Mouse (Mus musculus) heart, embryonic 14.5 days (tissue): ENCODE results near the gene H2-K1. TPM values are rescaled to one million over a fixed set of nuclear protein-coding genes. Genes with fewer than 3 reads are reported as not detected.

ENCODE experiments used
- ATAC-seq: fragments of 200-750 bp; cut with Nextera tagmentation; 2 replicates; pipeline ENCODE4 v1.8.0; 2017; ENCODE audit warnings: low read depth, moderate TSS enrichment; ENCODE audit not compliant: insufficient number of reproducible peaks, insufficient read depth, low FRiP score
- H3K27ac ChIP-seq, 2 experiments: fragments of 200-500 bp in 1 of 2; fragments of 300-500 bp in 1 of 2; sonication (generic) in 1 of 2; replicated peaks in 1 of 2; 2 replicates each; pipeline ENCODE4 v1.5.1; 2012 to 2014; ENCODE audit warnings: low read depth in 2 of 2, low read length in 2 of 2, control low read depth in 1 of 2, mild to moderate bottlenecking in 1 of 2, mixed read lengths in 1 of 2; ENCODE audit not compliant: control insufficient read depth in 1 of 2, insufficient read depth in 1 of 2
- H3K27me3 ChIP-seq: fragments of 300-500 bp; sonication (generic); 2 replicates; pipeline ENCODE4 v1.6.1; 2014; ENCODE audit warnings: mild to moderate bottlenecking, low read length, control low read depth; ENCODE audit not compliant: control insufficient read depth, insufficient read depth
- H3K36me3 ChIP-seq: fragments of 300-500 bp; sonication (generic); 2 replicates; pipeline ENCODE4 v1.6.1; 2014; ENCODE audit warnings: mild to moderate bottlenecking, control low read depth, low read length, mixed read lengths; ENCODE audit not compliant: control insufficient read depth, insufficient read depth
- H3K4me1 ChIP-seq, 2 experiments: fragments of 200-500 bp in 1 of 2; fragments of 300-500 bp in 1 of 2; sonication (generic) in 1 of 2; 2 replicates each; pipeline ENCODE4 v1.6.1; 2012 to 2014; ENCODE audit warnings: low read length in 2 of 2, control low read depth in 1 of 2, mixed read lengths in 1 of 2; ENCODE audit not compliant: control insufficient read depth in 2 of 2, insufficient read depth in 2 of 2
- H3K4me2 ChIP-seq: fragments of 300-500 bp; sonication (generic); 2 replicates; pipeline ENCODE4 v1.6.1; 2014; ENCODE audit warnings: mild to moderate bottlenecking, low read length
- H3K4me3 ChIP-seq, 2 experiments: fragments of 200-500 bp in 1 of 2; fragments of 300-500 bp in 1 of 2; sonication (generic) in 1 of 2; 2 replicates each; pipeline ENCODE4 v1.5.1; 2012 to 2014; ENCODE audit warnings: low read length in 2 of 2, mild to moderate bottlenecking in 2 of 2, control low read depth in 1 of 2, low read depth in 1 of 2, moderate library complexity in 1 of 2; ENCODE audit not compliant: control insufficient read depth in 1 of 2, insufficient read depth in 1 of 2
- H3K9ac ChIP-seq: fragments of 300-500 bp; sonication (generic); 2 replicates; pipeline ENCODE4 v1.6.1; 2014; ENCODE audit warnings: mild to moderate bottlenecking, low read length
- H3K9me3 ChIP-seq: fragments of 300-500 bp; sonication (generic); 2 replicates; pipeline ENCODE4 v1.6.1; 2016; ENCODE audit warnings: low read length, control low read depth; ENCODE audit not compliant: control insufficient read depth
- WGBS: fragments of 180-500 bp; shearing (Covaris S2); extraction: QIAGEN DNeasy Blood & Tissue Kit; methylation state at CpG from one replicate; pipeline ENCODE4 v1.1.7; 2014; 5-methylcytosine and 5-hydroxymethylcytosine counted together
- polyA plus RNA-seq: library from polyadenylated mRNA; unstranded; fragments of >200 nt; fragmentation: Nextera tagmentation; extraction: Ambion mirVana; gene quantifications from 2 replicates; pipeline ENCODE4 v1.2.1, GENCODE M21; 2014

Gene H2-K1
- polyA plus RNA-seq = 32.3 and 37.8 TPM in 2 replicates

DNA sequence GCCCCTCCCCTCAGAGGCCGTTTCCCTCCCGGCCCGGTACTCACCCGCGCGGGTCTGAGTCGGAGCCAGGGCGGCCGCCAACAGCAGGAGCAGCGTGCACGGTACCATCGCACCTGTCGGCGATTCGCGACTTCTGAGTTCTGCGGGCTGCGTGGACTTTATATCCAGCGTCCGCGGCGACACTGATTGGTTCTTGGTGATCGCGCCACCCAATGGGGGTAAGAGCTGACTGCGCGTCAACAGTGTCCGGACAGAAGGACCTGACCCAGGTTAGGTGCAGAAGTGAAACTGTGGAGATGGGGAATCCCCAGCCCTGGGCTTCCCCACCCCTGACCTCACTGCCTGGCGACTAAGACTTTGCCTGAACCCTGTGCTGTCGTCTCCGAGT is at the start of gene H2-K1:
H2-K1 (minus strand) TSS at position 198 of the 388 bp plus-strand sequence.
- Histone ChIP-seq H3K4me3 (peak within 1 kb of the TSS; percentile 63 to 67), H3K4me2 (peak within 1 kb of the TSS; percentile 100), H3K4me1 (peaks cover 0 to 2% of the 10 kb centered on the region in 2 experiments; a peak in 1 of 4 replicates), H3K9ac (peak within 1 kb of the TSS; percentile 70), H3K36me3 (no peaks in the 10 kb centered on the region), H3K27me3 (peaks cover 20% of the 10 kb centered on the region), H3K27ac (no peak within 1 kb of the TSS), H3K9me3 (no peaks in the 10 kb centered on the region)
- peak; percentile 69; the same call in 1 of the 2 replicates for ATAC-seq
- WGBS = under 1% methylated on average over 30 of the region's 30 CpGs

DNA sequence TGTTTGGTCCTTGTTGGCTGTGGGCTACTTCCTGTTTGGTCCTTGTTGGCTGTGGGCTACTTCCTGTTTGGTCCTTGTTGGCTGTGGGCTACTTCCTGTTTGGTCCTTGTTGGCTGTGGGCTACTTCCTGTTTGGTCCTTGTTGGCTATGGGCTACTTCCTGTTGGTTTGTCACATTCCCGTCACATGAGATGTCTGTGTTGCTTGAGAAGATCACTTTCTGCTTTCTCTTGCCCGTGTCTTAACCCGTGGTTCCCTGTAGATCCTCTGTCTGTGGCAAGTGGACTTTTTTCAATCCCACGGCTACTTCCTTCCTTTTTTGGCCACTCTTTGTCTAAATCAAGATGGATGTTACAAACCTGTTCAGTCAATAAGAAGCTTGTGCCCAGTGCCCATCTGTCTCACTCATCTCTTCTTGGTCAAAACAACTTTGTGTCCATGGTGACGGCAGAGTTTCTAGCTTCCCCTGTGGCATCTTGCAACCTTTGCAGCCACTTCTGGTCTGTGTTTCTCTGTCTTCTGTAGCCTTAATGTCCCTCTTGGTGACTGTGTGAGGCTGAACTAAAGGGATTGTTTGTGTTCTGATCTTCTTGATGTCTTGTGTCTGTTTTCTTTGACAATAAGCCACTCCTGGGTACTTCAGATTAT is 47.4 kb upstream of the H2-K1 start:
- H3K4me3 ChIP-seq = no peak overlapping the region
- no peak overlapping the region for H3K27ac ChIP-seq
- peaks cover 5% of the 10 kb centered on the region; the same call in 1 of the 2 replicates for H3K9me3 ChIP-seq
- no peaks in the 10 kb centered on the region for H3K4me1 ChIP-seq
- H3K9ac ChIP-seq = no peak overlapping the region
- no peaks in the 10 kb centered on the region for H3K36me3 ChIP-seq
- no peak overlapping the region for H3K4me2 ChIP-seq
- WGBS = 86% methylated on average over 5 of the region's 5 CpGs
- no peak for ATAC-seq
- peaks cover 2% of the 10 kb centered on the region for H3K27me3 ChIP-seq

DNA sequence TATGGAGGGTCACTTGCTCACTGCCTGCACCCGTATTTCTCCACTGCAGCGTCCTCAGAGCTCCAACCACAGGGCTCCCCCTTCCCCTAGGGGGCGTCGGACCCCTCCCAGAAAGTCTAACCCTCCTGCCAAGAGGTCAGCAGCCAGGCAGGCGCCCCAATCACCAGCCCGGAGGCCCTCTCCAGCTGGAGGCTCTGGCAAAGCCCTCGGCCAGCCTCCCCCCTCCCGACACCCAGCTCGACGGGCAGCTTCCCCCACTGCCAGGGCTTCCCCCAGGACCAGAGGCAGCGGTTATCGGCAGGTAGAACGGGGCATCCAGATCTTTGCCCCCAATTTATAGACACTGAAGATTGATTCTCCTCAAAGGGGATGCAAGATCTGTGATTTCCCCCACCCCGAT is 45.8 kb upstream of the H2-K1 start:
- 74% methylated on average over 14 of the region's 14 CpGs for WGBS
- Histone ChIP-seq H3K9ac (no peak overlapping the region), H3K9me3 (peaks cover 5% of the 10 kb centered on the region; the same call in 1 of the 2 replicates), H3K36me3 (no peaks in the 10 kb centered on the region), H3K4me2 (no peak overlapping the region), H3K4me1 (no peaks in the 10 kb centered on the region), H3K27ac (no peak overlapping the region), H3K4me3 (no peak overlapping the region), H3K27me3 (peaks cover 18% of the 10 kb centered on the region)
- ATAC-seq = no peak

DNA sequence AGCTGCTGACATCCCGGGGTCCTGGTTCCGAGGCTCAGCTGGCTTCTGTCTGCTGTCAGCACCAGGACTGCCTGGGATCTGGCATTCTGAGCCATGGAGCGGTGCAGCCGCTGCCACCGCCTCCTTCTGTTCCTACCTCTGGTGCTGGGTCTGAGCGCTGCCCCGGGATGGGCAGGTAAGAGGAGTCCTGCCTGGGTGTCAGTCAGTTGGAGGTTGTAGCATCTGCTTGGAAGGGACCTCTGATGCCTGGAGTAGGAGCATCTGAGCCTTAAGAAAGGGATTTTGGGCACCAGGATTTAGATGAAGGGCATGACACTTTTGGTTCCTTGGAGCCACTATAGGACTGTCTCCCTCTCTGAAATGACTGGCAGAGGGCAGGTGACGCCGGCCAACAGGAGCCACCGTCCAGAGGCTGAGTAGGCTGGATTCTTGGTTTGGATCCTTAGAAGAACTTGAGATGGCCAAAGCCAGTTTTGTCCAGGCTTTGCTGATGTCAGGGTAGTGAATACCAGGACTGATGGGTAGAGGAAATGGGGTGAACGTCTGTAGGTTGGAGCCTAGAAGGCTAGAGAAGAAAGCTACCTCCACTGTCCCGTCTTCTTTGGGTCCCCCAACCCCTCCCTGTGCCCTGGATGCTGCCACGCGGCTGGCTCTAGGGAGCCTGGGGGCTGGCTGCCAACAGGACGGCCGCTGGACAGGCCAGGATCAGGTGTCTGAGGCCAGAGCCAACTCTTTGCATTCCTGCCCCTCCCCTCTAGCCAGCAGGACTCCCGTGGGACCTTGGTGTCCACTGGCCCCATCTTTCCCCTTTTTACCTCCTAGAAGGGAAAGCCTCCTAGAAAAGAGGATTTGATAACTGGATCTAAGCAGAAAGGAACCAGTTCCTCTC is 39.7 kb upstream of the H2-K1 start:
- Histone ChIP-seq H3K9ac (0 out of 2 replicates have a peak overlapping the region, but pooled peaks have one; percentile 22), H3K9me3 (no peaks in the 10 kb centered on the region), H3K4me3 (peak overlapping the region in 1 of 2 experiments; percentile 21; a peak in 2 of 4 replicates), H3K27me3 (peaks cover 39% of the 10 kb centered on the region), H3K4me1 (peaks cover 10 to 22% of the 10 kb centered on the region in 2 experiments), H3K27ac (no peak overlapping the region), H3K36me3 (peaks cover 31% of the 10 kb centered on the region), H3K4me2 (peak overlapping the region; percentile 60)
- no peak for ATAC-seq
- WGBS = 20% methylated on average over 17 of the region's 17 CpGs

DNA sequence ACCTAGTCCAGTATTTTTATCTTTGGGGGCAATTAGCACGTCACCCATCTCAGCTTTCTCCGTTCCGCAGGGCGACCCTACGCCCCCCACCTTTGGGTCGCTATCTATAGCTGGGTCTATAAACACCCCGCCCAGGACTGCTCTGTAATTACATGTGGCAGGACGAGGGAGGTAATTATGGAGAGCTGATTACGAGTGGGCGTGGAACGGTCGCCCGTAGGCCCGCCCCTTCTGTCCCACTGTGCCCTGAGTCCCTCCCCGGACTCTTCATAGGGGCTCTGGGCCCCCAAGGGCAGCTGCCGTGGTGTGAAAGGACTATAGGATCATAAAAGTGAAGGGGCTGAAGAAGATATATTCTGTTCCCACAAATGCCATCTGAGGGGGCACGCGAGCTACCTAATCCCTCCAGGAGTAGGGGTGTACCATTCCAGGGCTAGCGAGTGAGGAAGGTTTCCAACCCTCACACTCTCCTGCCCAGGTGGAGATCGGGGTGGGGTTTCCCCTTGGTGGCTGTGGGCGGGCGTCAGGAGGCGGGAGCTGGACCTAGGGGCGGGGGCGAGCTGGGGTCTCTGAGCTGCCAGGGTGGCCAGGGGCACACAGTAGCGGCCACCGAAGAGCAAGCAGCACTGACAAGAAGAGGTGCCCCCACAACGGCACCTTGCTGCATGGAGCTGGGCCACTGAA is 38.9 kb upstream of the H2-K1 start, which contains the start of gene Col11a2:
Col11a2 (plus strand) TSS at position 560 of the 684 bp plus-strand sequence.
- no peak within 1 kb of the TSS for H3K27ac ChIP-seq
- H3K4me1 ChIP-seq = peaks cover 10 to 25% of the 10 kb centered on the region in 2 experiments
- H3K4me3 ChIP-seq = peak within 1 kb of the TSS in 1 of 2 experiments; percentile 21; a peak in 2 of 4 replicates
- no peak for ATAC-seq
- peaks cover 39% of the 10 kb centered on the region for H3K36me3 ChIP-seq
- peaks cover 39% of the 10 kb centered on the region for H3K27me3 ChIP-seq
- 8% methylated on average over 28 of the region's 28 CpGs for WGBS
- peak within 1 kb of the TSS; percentile 22 for H3K9ac ChIP-seq
- H3K9me3 ChIP-seq = no peaks in the 10 kb centered on the region
- peak within 1 kb of the TSS; percentile 60 for H3K4me2 ChIP-seq

DNA sequence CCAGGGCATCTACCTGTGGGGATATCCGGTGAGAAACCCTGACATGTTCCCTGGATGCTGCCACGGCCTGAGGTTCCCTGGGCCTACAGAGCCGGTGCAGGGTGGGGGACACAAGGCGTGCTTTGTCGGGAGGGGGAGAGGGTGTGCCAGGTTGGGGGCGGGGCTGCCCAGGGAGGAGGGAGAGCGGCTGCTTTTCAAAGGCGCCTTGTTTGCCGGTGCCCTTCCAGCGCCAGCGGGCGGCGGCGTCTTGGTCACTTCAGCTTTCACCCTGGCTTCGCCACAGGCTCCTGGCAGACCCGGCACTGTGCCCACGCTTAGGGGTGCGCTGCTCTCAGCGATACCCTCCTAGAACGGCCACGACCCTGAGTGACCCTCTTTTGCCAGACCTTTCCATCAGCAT is 38.3 kb upstream of the H2-K1 start:
- Histone ChIP-seq H3K4me2 (peak overlapping the region; percentile 60), H3K9me3 (no peaks in the 10 kb centered on the region), H3K4me3 (peak overlapping the region in 1 of 2 experiments; percentile 21; a peak in 2 of 4 replicates), H3K27ac (no peak overlapping the region), H3K36me3 (peaks cover 45% of the 10 kb centered on the region), H3K4me1 (peaks cover 10 to 25% of the 10 kb centered on the region in 2 experiments), H3K9ac (peak overlapping the region; percentile 21; the same call in 1 of the 2 replicates), H3K27me3 (peaks cover 39% of the 10 kb centered on the region)
- no peak for ATAC-seq
- 28% methylated on average over 16 of the region's 21 CpGs for WGBS

- Histone ChIP-seq H3K4me1 (peaks cover 15 to 31% of the 10 kb centered on the region in 2 experiments), H3K4me2 (no peak overlapping the region), H3K27ac (no peak overlapping the region), H3K36me3 (peaks cover 48% of the 10 kb centered on the region), H3K9ac (no peak overlapping the region), H3K9me3 (no peaks in the 10 kb centered on the region), H3K27me3 (peaks cover 34% of the 10 kb centered on the region), H3K4me3 (no peak overlapping the region)
- 92% methylated on average over 7 of the region's 7 CpGs for WGBS
- ATAC-seq = no peak
Observed at GRCm38 (mm10) chr17:34037241-34037640, 37.1 kb upstream of the H2-K1 start.
